Mouse (Mus musculus): ENCODE measurements around the gene Slc9a2. TPM values are rescaled to one million over a fixed set of nuclear protein-coding genes. Genes with fewer than 3 reads are reported as not detected.

Slc9a2 gene
- total RNA-seq, 2 experiments from 2014 or later = 2.7 to 2.9 TPM

- intact Hi-C loops (cut with DNase I) = no loop called here
These were observed 134.9 kb downstream of the Slc9a2 start for GRCm38 (mm10) chr1:40815071-40815845.

More at GRCm38 (mm10) chr1:40815071-40815845, 134.9 kb downstream of the Slc9a2 start:
- no peak for DNase-seq (ENCODE audit: low spot score in 2 of 2)

Other genes with a start within 250 kb of the Slc9a2 start
- not detected for gene Il18r1, start 215.0 kb upstream of the Slc9a2 start, total RNA-seq (2021)
- gene Il18rap, start 165.2 kb upstream of the Slc9a2 start, total RNA-seq (2021) = not detected
- 1 to 10 TPM in 1 of 2 experiments, under 1 TPM in 1; 0.99 to 1.2 TPM for gene Slc9a4, start 100.5 kb upstream of the Slc9a2 start, total RNA-seq (2021)
- 1 to 10 TPM; 3.2 to 3.4 TPM for gene Mfsd9, start 110.1 kb downstream of the Slc9a2 start, total RNA-seq (2021)
- gene Tmem182, start 125.0 kb downstream of the Slc9a2 start, total RNA-seq (2021) = under 1 TPM; 0.32 to 0.42 TPM

All from left cerebral cortex, postnatal 14 days (tissue).